Mouse (Mus musculus) forebrain, embryonic 16.5 days (tissue): ENCODE measurements at regions not wholly inside any gene's neighbourhood (a gene's known extent, or its start where the extent isn't known, plus 50 kb on each side); places are given as distances from the start of the nearest gene placed in this dataset.

Source experiments
- ATAC-seq: fragments of 200-750 bp; cut with Nextera tagmentation; 2 replicates; pipeline ENCODE4 v1.8.0; 2017; ENCODE audit warnings: mild to moderate bottlenecking, moderate library complexity
- H3K27ac ChIP-seq: fragments of 300-500 bp; sonication (generic); 2 replicates; pipeline ENCODE4 v1.5.1; 2014; ENCODE audit warnings: low read length, control low read depth
- H3K27me3 ChIP-seq: fragments of 300-500 bp; sonication (generic); replicated peaks from 2 replicates; pipeline ENCODE4 v1.6.1; 2014; ENCODE audit warnings: low read length; ENCODE audit not compliant: control insufficient read depth, insufficient read depth
- H3K36me3 ChIP-seq: fragments of 300-500 bp; sonication (generic); 2 replicates; pipeline ENCODE4 v1.6.1; 2014; ENCODE audit not compliant: control insufficient read depth, insufficient read depth
- H3K4me1 ChIP-seq: fragments of 300-500 bp; sonication (generic); replicated peaks from 2 replicates; pipeline ENCODE4 v1.6.1; 2014; ENCODE audit warnings: low read length; ENCODE audit not compliant: control insufficient read depth, insufficient read depth
- H3K4me2 ChIP-seq: fragments of 300-500 bp; sonication (generic); 2 replicates; pipeline ENCODE4 v1.6.1; 2014; ENCODE audit warnings: mild to moderate bottlenecking, low read length, control low read depth
- H3K4me3 ChIP-seq: fragments of 300-500 bp; sonication (generic); replicated peaks from 2 replicates; pipeline ENCODE4 v1.5.1; 2014; ENCODE audit warnings: mild to moderate bottlenecking, low read length, control low read depth
- H3K9ac ChIP-seq: fragments of 300-500 bp; sonication (generic); replicated peaks from 2 replicates; pipeline ENCODE4 v1.6.1; 2014; ENCODE audit warnings: low read depth, low read length, control low read depth
- H3K9me3 ChIP-seq: fragments of 300-500 bp; sonication (generic); 2 replicates; pipeline ENCODE4 v1.6.1; 2016; ENCODE audit warnings: low read length; ENCODE audit not compliant: control insufficient read depth
- whole genome bisulfite sequencing: fragments of 180-500 bp; shearing (Covaris S2); extraction: QIAGEN DNeasy Blood & Tissue Kit; methylation state at CpG from one replicate; pipeline ENCODE4 v1.1.7; 2014; 5-methylcytosine and 5-hydroxymethylcytosine counted together

DNA sequence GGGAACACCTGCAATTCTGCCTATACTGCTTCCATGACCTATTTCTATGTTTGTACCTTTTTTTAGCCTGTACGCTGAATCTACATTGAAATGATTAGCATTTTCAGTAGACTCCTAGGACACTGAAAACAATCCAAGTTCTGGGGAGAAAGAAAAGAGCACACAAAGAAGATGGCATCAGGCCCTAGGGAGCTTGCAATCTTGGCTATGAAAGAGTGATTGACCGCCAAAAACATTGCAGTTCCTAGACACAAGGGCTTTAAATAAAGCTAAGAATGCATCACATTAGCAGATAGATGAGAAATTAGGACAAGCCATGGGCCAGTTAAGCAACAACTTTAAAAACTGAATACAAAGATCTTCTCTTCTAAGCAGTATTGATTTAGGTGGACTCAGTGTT lies 666.7 kb downstream of the Klhl13 start:
- Histone ChIP-seq H3K36me3 (no peaks in the 10 kb centered on the region), H3K4me1 (no peaks in the 10 kb centered on the region), H3K4me2 (no peak overlapping the region), H3K9ac (no peak overlapping the region), H3K27me3 (no peaks in the 10 kb centered on the region), H3K9me3 (no peaks in the 10 kb centered on the region), H3K27ac (peak overlapping the region; percentile 28; the same call in 1 of the 2 replicates), H3K4me3 (no peak overlapping the region)
- 61% methylated on average over 2 of the region's 2 CpGs for WGBS
- ATAC-seq: peak; percentile 70

DNA sequence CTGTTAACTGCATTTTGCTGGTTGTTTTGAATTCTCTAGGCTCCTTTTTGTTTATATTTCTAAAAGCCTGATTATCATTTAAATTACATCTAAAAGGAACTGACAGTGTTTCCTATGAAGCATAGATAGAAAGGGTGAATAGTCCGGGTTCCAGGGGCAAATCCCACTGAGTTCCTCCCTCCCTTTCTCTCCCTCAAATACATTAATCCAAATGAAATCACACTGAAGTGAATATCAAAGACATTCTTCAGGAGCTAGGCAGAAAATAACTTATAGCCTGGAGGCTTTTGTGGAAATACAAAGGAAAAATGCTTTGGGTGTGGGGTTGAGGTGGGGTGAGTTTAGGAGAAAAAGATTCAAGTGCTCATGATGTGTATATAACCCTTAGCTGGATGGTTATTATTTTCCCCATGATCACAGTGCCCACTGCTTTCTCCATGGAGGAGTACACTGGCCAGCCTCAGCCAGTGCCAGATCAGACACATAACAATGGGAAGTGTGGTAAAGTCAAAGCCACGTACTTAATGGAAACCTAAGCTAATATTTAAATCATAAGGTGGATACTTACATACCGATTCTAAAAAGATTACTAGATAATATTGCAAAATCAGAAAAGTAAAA lies 707.0 kb downstream of the Klhl13 start:
- Histone ChIP-seq H3K9ac (no peak overlapping the region), H3K27ac (no peak overlapping the region), H3K4me1 (no peaks in the 10 kb centered on the region), H3K36me3 (no peaks in the 10 kb centered on the region), H3K4me2 (no peak overlapping the region), H3K4me3 (no peak overlapping the region), H3K9me3 (no peaks in the 10 kb centered on the region), H3K27me3 (no peaks in the 10 kb centered on the region)
- 50% methylated on average over 3 of the region's 3 CpGs for WGBS
- no peak for ATAC-seq
